Mouse (Mus musculus) gastrocnemius, postnatal 14 days (tissue): ENCODE measurements around the gene Ube2cbp. TPM values are rescaled to one million over a fixed set of nuclear protein-coding genes. Genes with fewer than 3 reads are reported as not detected.
A peak's percentile ranks its signal among the peaks of the same experiment; 100 is the strongest.

Experiments used
- DNase-seq: peaks from one replicate; pipeline ENCODE4 v3.0.0; 2021; ENCODE audit warnings: mixed read lengths
- intact Hi-C: fragments of 180-260 bp; cut with DNase I; formaldehyde crosslinking; loops from one replicate; pipeline ENCODE4 v1.15.1; 2025; ENCODE audit warnings: low total_unique reads
- long read RNA-seq, 2 experiments: library from polyadenylated mRNA; stranded (forward); transcript quantifications; one replicate each; pipeline ENCODE4 v2.0.0; 2021
- total RNA-seq, 2 experiments: library from RNA; stranded (reverse); gene quantifications; 2 replicates each; pipeline ENCODE4 v1.2.3; 2021

Gene Ube2cbp
- 1 to 10 TPM; 2.5 to 4.4 TPM for total RNA-seq
- long read RNA-seq, experiment 1, transcript Ube2cbp-201 (10 exons, 1,790 nt): major isoform, 5 of 5 reads
- long read RNA-seq, experiment 1, partial matches to known transcripts: 0 of 5 reads
- long read RNA-seq, experiment 1, other reads (novel, unspliced or antisense): 0 of 5 reads
- long read RNA-seq, experiment 2, partial matches to known transcripts: 0 of 2 reads
- long read RNA-seq, experiment 2, other reads (novel, unspliced or antisense): 0 of 2 reads

GRCm38 (mm10) chr9:86464151-86465105, at the start of gene Ube2cbp:
Gene Ube2cbp, minus strand, starts transcription at chr9:86464950.
- intact Hi-C loops: loop anchor here (5.0 kb wide), 1 partner anchor 113 kb away; no protein-coding TSS in a partner anchor
- DNase-seq: peak; percentile 81

- DNase-seq: no peak
- intact Hi-C loops: no loop called here
Measured at GRCm38 (mm10) chr9:86514390-86514789, 49.6 kb upstream of the Ube2cbp start.

- intact Hi-C loops: no loop called here
- DNase-seq: no peak
Measured at GRCm38 (mm10) chr9:86513733-86514132, 49.0 kb upstream of the Ube2cbp start.

- no peak for DNase-seq
- intact Hi-C loops: no loop called here
Measured at GRCm38 (mm10) chr9:86507437-86507836, 42.7 kb upstream of the Ube2cbp start.

GRCm38 (mm10) chr9:86499083-86499482, 34.3 kb upstream of the Ube2cbp start:
- intact Hi-C loops: loop anchor here (10.0 kb wide), 1 partner anchor 56 kb away; no protein-coding TSS in a partner anchor
- no peak for DNase-seq

- DNase-seq: no peak
- intact Hi-C loops: loop anchor here (10.0 kb wide), 1 partner anchor 59 kb away; no protein-coding TSS in a partner anchor
Measured at GRCm38 (mm10) chr9:86496261-86496660, 31.5 kb upstream of the Ube2cbp start.

- intact Hi-C loops: loop anchor here (10.0 kb wide), 1 partner anchor 63 kb away; no protein-coding TSS in a partner anchor
- DNase-seq: no peak
Measured at GRCm38 (mm10) chr9:86491740-86492139, 27.0 kb upstream of the Ube2cbp start.

DNA sequence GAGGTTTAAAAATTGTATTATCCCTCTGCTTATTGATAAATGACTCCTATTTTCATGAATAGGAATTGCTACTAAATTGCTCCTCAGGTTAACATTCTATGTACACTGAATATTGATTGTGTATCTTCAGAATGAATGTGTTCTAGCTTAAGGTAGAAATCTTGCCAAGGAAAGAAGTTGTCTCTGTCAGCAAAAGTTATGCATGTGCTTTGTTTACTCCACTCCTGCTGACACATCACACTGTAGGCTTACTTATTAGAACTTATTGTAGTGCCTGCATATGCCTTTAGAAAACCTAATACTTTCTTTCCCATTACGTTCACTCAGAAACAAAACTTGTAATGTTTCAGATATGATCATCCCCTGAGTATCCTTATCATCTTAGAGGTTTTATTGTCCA, 17.5 kb upstream of the Ube2cbp start:
- no peak for DNase-seq
- intact Hi-C loops: no loop called here

DNA sequence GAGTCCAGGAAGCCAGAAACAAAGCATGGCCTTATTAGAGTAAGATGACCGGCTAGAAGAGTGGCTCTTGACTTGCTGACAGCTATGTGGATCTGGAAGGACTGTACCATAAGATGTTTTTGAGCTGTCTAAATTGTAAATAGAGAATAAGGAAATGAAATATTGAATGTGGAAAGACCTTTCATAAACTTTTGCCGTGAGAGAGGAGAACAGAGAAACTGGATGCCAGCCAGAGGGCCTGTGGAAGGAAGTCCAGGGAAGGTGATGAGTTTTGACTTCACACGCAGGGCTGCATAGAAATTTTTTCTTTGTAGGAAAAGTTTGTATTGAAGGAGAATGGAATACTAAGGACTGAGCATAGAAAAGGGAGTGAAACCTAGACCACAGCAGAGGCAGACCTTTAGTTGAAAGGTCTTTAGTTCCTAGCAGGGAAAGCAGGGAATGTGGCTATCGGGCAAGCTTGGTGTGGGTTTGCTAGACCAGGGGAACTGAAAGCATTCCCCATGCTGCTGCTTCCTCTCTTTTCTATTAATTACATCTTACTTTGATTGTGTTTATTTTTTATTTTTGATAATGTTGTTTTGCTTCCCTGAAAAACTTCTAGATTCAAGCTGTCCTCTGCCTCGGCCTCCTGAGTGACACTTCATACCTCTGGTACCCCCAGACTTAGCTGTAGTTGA, 13.8 kb upstream of the Ube2cbp start:
- intact Hi-C loops: no loop called here
- no peak for DNase-seq

GRCm38 (mm10) chr9:86476763-86477162, 12.0 kb upstream of the Ube2cbp start:
- no peak for DNase-seq
- intact Hi-C loops: no loop called here

GRCm38 (mm10) chr9:86475956-86476355, 11.2 kb upstream of the Ube2cbp start:
- intact Hi-C loops: no loop called here
- DNase-seq: no peak

DNA sequence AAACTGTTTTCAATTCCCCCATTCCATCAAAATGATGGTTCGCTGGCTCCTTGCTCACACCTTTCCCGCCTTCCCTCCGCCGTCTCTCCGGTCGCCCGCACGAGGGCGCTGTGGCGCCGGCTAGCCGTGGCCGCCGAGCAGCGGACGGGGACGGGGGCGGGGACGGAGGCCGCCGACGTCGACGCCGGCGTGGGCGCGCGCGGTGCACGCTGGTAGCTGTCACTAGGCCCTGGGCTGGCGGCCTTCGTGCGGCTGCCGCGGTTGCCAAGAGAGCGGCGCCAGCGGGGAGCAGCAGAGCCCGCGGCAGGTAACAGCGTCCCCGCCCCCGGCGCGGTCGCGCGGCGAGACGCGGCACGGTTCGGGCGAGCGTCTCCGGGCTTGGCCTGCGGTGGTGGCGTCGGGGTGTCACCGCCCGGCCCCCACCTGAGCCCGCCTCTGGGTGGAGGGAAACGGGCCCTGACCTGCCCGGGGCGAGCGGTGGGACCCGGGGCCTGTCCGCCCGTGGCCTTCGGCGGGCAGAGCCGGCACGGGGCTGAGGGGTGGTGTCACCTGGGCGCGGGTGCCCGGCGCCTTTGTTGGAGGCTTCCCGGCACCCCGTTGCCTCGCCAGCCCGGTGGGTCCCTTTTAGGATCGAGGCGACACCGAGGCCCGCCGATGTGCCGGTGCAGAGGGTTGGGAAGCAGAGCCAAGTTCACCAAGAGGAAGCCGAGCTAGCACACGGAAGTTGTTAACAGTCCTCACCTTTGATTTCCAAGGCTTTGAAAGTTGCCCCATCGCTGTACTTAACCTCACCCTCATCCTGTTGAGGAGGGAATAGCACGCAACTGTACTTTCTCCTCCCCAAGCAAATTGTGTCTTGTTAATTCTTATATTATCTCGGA, 2.5 kb upstream of the Ube2cbp start, which contains the start of gene Dop1a:
Gene Dop1a (plus strand): TSS at position 165 of the 881 bp plus-strand sequence.
- intact Hi-C loops: loop anchor here (5.0 kb wide), 1 partner anchor 110 kb away; no protein-coding TSS in a partner anchor

DNA sequence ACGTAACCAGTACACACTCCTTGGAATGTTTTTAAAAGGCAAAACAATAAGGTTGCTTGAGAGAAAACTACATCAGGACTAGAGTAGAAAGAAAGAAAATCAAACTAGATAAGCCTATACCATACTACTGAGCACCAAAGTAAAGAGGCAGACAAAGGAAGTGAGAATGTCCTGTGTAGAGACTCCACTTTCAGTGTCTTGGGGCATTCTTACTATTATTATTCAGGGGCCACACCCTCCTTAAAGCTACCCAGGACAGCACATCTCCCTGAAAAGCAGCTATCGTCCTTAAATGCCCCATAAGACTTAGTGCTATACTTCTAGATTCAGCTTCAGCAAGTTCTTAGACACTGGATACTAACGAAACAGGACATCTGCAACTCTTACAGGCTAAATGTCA, 11.1 kb downstream of the Ube2cbp start:
- intact Hi-C loops: no loop called here

More for the DNA sequence above, 2.5 kb upstream of the Ube2cbp start, which contains the start of gene Dop1a:
- peak; percentile 93 for DNase-seq

GRCm38 (mm10) chr9:86451617-86452016, 13.1 kb downstream of the Ube2cbp start:
- peak; percentile 42 for DNase-seq
- intact Hi-C loops: no loop called here

More for the DNA sequence above, 11.1 kb downstream of the Ube2cbp start:
- DNase-seq: no peak

DNA sequence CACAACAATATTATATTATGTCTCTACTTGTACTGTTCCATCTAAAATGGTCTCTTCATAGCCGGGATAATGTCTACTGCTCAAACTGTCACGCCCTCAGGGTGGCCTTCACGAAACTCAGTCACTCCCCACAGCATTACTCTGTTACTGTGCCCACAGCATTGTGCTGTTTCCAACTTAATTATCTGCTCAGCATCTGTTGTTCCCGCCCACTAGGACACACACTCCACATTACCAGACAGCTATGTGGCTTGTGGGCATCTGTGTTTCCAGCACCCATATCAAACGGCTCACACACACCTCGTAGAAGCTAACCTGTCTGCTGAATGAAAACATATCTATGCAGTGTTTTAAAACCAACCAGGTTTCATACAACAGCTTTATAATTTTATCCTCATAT, 13.7 kb downstream of the Ube2cbp start:
- intact Hi-C loops: no loop called here
- no peak for DNase-seq

DNA sequence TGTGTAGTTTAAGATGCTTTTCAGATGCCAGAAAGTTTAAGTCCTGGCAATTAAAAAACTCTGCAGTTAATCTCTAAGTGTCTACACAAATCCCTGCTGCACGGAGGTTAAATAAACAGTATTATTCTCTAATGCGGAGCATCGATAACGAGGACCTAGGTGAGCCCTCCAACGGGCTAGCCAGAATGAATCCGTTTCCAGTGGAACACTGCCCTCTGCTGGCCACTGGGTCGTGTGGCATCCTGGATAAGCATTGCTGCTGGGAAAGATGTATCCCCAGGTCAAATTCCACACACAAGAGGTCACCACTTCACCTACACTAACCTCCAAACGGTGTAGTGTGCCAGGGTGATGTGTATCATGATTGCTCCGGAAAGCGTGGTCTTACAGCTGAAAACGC, 15.2 kb downstream of the Ube2cbp start:
- intact Hi-C loops: no loop called here
- peak; percentile 68 for DNase-seq

DNA sequence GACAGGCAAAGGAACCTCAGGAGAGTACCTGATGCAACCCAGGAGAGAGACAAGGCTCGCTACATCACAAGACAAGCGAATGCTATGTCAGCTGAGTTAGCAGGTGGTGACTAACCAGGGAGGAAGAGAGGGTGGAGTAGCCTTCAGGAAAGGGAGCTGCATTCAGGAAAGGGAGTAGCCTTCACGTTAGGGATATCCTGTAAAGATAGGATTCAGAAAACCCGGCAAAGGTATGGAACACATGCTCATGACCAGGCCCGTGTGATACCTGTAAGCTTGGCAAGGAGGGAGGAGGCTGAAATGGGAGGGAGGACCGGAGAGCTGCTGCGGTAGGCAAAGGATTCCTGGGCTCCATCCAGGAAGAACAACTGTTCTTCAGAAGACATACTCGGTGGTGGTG, 17.3 kb downstream of the Ube2cbp start:
- intact Hi-C loops: loop anchor here (2.0 kb wide), 1 partner anchor 669 kb away; no protein-coding TSS in a partner anchor

GRCm38 (mm10) chr9:86446847-86447246, 17.9 kb downstream of the Ube2cbp start:
- no peak for DNase-seq
- intact Hi-C loops: loop anchor here (2.0 kb wide), 1 partner anchor 668 kb away; no protein-coding TSS in a partner anchor

More for the DNA sequence above, 17.3 kb downstream of the Ube2cbp start:
- no peak for DNase-seq
